Mouse (Mus musculus) heart, postnatal 0 days (tissue): ENCODE results near the gene 4933405L10Rik.

Experiments used
- CTCF ChIP-seq: IDR thresholded peaks from 2 replicates; pipeline ENCODE4 v1.5.1; 2016; ENCODE audit warnings: antibody characterized with exemption, control low read depth, low read depth
- EP300 ChIP-seq: IDR thresholded peaks from 2 replicates; pipeline ENCODE4 v1.6.1; 2016; ENCODE audit warnings: antibody characterized with exemption, low read depth

GRCm38 (mm10) chr8:105757796-105758276 is 50.4 kb downstream of the 4933405L10Rik start:
- no peak for TF ChIP-seq CTCF
- TF ChIP-seq EP300 = no peak
